Mouse (Mus musculus) lung, embryonic 16.5 days (tissue): ENCODE results near the gene Fam174b. TPM values are rescaled to one million over a fixed set of nuclear protein-coding genes. Genes with fewer than 3 reads are reported as not detected.

Experiments used
- ATAC-seq: fragments of 200-750 bp; cut with Nextera tagmentation; 2 replicates; pipeline ENCODE4 v1.8.0; 2017; ENCODE audit warnings: low read depth, mild to moderate bottlenecking, moderate library complexity
- H3K27ac ChIP-seq: fragments of 300-500 bp; sonication (generic); 2 replicates; pipeline ENCODE4 v1.5.1; 2014; ENCODE audit warnings: mild to moderate bottlenecking, control low read depth, low read length
- H3K27me3 ChIP-seq: fragments of 300-500 bp; sonication (generic); 2 replicates; pipeline ENCODE4 v1.6.1; 2014; ENCODE audit warnings: low read depth, low read length, mixed read lengths; ENCODE audit not compliant: control insufficient read depth, insufficient read depth
- H3K36me3 ChIP-seq: fragments of 300-500 bp; sonication (generic); 2 replicates; pipeline ENCODE4 v1.6.1; 2014; ENCODE audit warnings: low read length; ENCODE audit not compliant: control insufficient read depth, insufficient read depth
- H3K4me1 ChIP-seq: fragments of 300-500 bp; sonication (generic); replicated peaks from 2 replicates; pipeline ENCODE4 v1.6.1; 2014; ENCODE audit warnings: low read length, mixed read lengths; ENCODE audit not compliant: control insufficient read depth, insufficient read depth
- H3K4me2 ChIP-seq: fragments of 300-500 bp; sonication (generic); 2 replicates; pipeline ENCODE4 v1.6.1; 2014; ENCODE audit warnings: low read depth, low read length, control low read depth
- H3K4me3 ChIP-seq: fragments of 300-500 bp; sonication (generic); 2 replicates; pipeline ENCODE4 v1.5.1; 2014; ENCODE audit warnings: mild to moderate bottlenecking, low read length, control low read depth
- H3K9ac ChIP-seq: fragments of 300-500 bp; sonication (generic); 2 replicates; pipeline ENCODE4 v1.6.1; 2014; ENCODE audit warnings: low read length, control low read depth
- H3K9me3 ChIP-seq: fragments of 300-500 bp; sonication (generic); 2 replicates; pipeline ENCODE4 v1.6.1; 2016; ENCODE audit warnings: low read length; ENCODE audit not compliant: control insufficient read depth
- WGBS: fragments of 180-500 bp; shearing (Covaris S2); extraction: QIAGEN DNeasy Blood & Tissue Kit; methylation state at CpG from one replicate; pipeline ENCODE4 v1.1.7; 2014; 5-methylcytosine and 5-hydroxymethylcytosine counted together
- polyA plus RNA-seq: library from polyadenylated mRNA; unstranded; fragments of >200 nt; fragmentation: Nextera tagmentation; extraction: Ambion mirVana; gene quantifications from 2 replicates; pipeline ENCODE4 v1.2.1, GENCODE M21; 2015

Fam174b gene
- polyA plus RNA-seq, 1 experiment from 2014 or later: 65.6 TPM

DNA sequence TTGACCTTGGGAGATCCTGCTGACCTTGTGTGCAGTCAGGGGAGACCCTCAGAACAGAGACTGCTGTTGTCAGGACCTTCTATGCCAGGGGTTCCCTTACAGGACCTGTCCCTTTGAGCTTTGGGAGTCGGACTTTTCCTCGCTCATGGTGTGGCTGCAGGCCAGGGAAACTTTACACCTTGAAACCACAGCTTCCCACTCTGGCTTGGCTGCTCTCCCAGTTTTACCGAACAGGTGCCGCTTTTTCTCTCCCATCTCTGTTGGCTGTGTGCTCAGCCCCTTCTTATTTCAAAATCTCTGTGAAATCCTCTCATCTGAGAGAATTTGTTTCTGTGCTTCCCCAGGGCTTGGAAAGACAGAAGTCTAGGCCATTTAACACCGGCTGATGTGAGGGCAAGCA, 5.8 kb downstream of the Fam174b start:
- Histone ChIP-seq H3K9ac (no peak overlapping the region), H3K9me3 (no peaks in the 10 kb centered on the region), H3K36me3 (no peaks in the 10 kb centered on the region), H3K27me3 (peaks cover 3% of the 10 kb centered on the region; the same call in 1 of the 2 replicates), H3K4me3 (no peak overlapping the region), H3K4me1 (peaks cover 15% of the 10 kb centered on the region), H3K4me2 (peak overlapping the region; percentile 19; the same call in 1 of the 2 replicates), H3K27ac (peak overlapping the region; percentile 89)
- ATAC-seq: peak; percentile 19; the same call in 1 of the 2 replicates
- 37% methylated on average over 5 of the region's 5 CpGs for WGBS

DNA sequence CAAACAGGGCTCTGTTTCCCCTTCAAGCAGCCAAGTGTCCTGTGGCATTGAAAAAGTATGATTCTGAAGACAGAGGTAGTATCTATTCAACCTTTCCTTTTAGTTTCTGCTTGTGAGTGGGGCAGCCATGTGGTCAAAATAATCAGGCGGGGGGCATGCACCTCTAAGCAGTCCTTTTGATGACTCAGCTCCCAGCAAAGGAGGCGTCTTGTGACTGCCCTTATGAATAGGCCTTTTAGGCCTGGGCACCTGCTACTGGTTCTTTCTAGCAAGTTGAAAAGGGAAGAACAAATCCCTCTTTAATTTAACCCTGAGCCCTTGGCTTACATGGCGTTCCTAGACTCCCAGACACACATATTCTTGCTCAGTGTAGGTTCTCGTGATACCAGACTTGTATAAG, 6.7 kb downstream of the Fam174b start:
- no peak overlapping the region for H3K4me3 ChIP-seq
- H3K4me1 ChIP-seq: peaks cover 9% of the 10 kb centered on the region
- WGBS: 58% methylated on average over 4 of the region's 4 CpGs
- H3K27me3 ChIP-seq: peaks cover 2% of the 10 kb centered on the region; the same call in 1 of the 2 replicates
- no peak overlapping the region for H3K9ac ChIP-seq
- no peaks in the 10 kb centered on the region for H3K9me3 ChIP-seq
- no peaks in the 10 kb centered on the region for H3K36me3 ChIP-seq
- H3K27ac ChIP-seq: peak overlapping the region; percentile 89
- H3K4me2 ChIP-seq: no peak overlapping the region
- ATAC-seq: no peak

DNA sequence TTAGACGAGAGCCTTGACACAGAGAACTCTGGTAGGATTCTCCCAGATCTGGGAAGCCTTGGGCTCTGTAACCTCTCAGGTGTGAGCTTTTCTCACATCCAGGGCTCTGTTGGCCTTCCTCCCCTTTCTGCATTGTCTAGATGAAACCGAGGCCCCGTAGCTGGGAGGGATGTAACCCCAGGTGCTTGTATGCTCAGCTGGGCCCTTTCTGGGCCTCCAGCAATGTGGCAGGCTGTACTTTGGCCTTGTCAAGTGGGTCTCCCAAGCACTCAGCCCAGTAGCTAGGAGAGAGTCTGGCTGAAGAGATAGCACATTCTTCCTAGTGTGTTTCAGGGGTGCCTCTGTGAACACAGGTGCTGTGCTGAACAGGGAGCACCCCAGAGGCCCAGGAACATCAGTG, 7.4 kb downstream of the Fam174b start:
- no peaks in the 10 kb centered on the region for H3K9me3 ChIP-seq
- 0 out of 2 replicates have a peak overlapping the region, but pooled peaks have one; percentile 35 for H3K9ac ChIP-seq
- 50% methylated on average over 3 of the region's 3 CpGs for whole genome bisulfite sequencing
- H3K4me1 ChIP-seq: peaks cover 7% of the 10 kb centered on the region
- no peak overlapping the region for H3K4me3 ChIP-seq
- no peak overlapping the region; the same call in 1 of the 2 replicates for H3K4me2 ChIP-seq
- ATAC-seq: peak; percentile 74
- H3K36me3 ChIP-seq: no peaks in the 10 kb centered on the region
- no peaks in the 10 kb centered on the region for H3K27me3 ChIP-seq
- peak overlapping the region; percentile 89 for H3K27ac ChIP-seq

DNA sequence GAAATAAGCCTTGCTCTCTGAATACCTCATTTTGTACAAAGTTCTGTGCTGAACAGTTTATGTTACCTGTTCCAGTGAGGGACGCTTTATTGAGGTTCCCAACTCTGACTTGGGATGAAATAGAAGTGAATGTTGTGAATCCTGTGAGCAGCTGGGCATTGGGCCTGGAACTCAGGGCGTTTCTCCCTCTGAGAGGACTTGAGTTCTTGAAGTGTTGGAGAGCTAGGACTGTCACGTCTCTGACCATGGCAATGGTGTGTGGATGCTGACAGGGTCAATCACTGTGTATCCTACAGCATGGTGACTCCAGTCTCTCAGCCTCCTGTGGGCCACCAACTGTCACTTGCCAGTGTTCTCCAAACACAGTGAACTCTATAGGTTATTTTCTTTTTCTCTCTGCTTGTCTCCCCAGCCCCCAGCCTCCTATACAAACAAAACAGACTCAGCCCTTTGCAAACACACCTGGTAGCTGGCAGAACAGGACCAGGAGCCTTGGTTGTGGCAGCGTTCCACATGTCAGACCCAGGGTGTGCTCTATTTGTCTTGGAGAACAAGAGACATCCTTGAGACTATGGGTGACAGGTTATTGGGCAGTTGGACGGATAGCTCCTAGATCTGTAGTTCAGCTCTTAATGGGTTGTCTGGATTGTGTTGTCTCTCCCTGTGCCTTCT, 8.5 kb downstream of the Fam174b start:
- peak; percentile 75 for ATAC-seq
- 57% methylated on average over 5 of the region's 5 CpGs for WGBS
- peak overlapping the region; percentile 89 for H3K27ac ChIP-seq

DNA sequence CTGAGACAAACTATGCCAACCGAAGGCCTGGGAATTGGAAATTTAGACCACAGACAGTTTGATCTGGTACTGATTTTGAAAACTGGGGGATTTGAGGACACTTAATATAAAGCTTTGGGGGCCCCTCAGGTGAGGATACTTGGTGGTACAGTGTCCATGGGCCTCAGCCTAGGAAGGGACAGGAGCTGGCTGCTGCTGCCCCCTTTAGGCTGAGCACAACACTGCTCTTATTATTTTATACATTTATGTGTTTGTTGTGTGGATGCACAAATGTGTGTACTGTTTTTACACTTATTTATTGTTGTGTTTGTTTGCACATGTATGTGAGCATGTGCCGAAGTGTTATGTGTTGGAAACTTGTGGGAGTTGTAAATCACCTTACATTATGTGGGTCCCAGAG, 9.2 kb downstream of the Fam174b start:
- Histone ChIP-seq H3K4me1 (peaks cover 7% of the 10 kb centered on the region), H3K4me2 (no peak overlapping the region), H3K36me3 (no peaks in the 10 kb centered on the region), H3K9ac (no peak overlapping the region), H3K27me3 (no peaks in the 10 kb centered on the region), H3K27ac (peak overlapping the region; percentile 89), H3K9me3 (no peaks in the 10 kb centered on the region), H3K4me3 (no peak overlapping the region)
- ATAC-seq: no peak
- 86% methylated on average over 2 of the region's 2 CpGs for WGBS

More for the DNA sequence above, 8.5 kb downstream of the Fam174b start:
- H3K9ac ChIP-seq: no peak overlapping the region
- H3K4me3 ChIP-seq: no peak overlapping the region
- peaks cover 7% of the 10 kb centered on the region for H3K4me1 ChIP-seq
- no peaks in the 10 kb centered on the region for H3K9me3 ChIP-seq
- no peak overlapping the region; the same call in 1 of the 2 replicates for H3K4me2 ChIP-seq
- H3K36me3 ChIP-seq: no peaks in the 10 kb centered on the region
- H3K27me3 ChIP-seq: no peaks in the 10 kb centered on the region

DNA sequence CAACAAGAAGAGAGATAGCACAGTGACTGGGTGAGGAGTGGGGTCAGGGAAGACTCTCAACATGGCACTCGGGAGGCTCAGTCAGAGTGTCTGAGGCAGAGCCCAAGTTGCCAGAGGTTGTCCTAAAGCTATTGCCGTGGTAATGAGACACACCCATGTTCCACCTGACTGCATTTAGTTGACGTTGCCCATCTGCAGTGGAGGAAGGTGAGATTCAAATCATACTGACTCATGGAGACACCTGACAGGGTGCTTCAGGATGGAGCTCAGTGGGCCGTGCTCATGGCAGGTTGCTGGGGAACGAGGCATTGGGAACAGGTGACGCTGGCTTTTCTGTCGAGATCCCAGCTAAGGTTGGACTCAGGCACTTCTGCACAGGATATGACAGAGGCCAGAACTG, 9.9 kb downstream of the Fam174b start:
- ATAC-seq: no peak

DNA sequence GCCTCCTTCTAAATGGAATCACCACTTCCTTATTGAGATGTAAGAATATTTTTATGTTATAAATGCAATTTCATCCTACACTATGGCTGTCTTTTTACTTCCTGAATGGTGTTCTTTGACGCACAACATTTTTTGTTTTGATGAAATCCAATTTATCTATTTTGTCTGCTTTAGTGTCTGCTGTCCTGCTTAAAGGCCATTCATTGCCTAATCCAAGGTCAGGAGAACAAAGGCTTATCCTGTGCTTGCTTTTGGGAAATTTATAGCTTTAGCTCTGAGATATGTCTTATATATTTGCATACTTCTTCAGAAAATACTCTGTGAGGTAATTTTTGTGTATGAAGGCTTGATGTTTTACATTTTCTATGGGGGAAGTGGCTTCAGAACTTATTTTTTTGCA, 13.5 kb downstream of the Fam174b start:
- Histone ChIP-seq H3K36me3 (no peaks in the 10 kb centered on the region), H3K4me3 (no peak overlapping the region), H3K27ac (no peak overlapping the region), H3K4me1 (peaks cover 9% of the 10 kb centered on the region; the same call in 1 of the 2 replicates), H3K4me2 (no peak overlapping the region), H3K9me3 (no peaks in the 10 kb centered on the region), H3K27me3 (no peaks in the 10 kb centered on the region), H3K9ac (no peak overlapping the region)
- 65% methylated on average over 1 of the region's 1 CpGs for WGBS
- no peak for ATAC-seq

More for the DNA sequence above, 9.9 kb downstream of the Fam174b start:
- H3K4me2 ChIP-seq: no peak overlapping the region
- no peaks in the 10 kb centered on the region for H3K27me3 ChIP-seq
- no peaks in the 10 kb centered on the region for H3K36me3 ChIP-seq
- H3K27ac ChIP-seq: no peak overlapping the region; the same call in 1 of the 2 replicates
- no peaks in the 10 kb centered on the region for H3K9me3 ChIP-seq
- peaks cover 11% of the 10 kb centered on the region for H3K4me1 ChIP-seq
- no peak overlapping the region for H3K4me3 ChIP-seq
- no peak overlapping the region for H3K9ac ChIP-seq
- WGBS: 70% methylated on average over 7 of the region's 7 CpGs

DNA sequence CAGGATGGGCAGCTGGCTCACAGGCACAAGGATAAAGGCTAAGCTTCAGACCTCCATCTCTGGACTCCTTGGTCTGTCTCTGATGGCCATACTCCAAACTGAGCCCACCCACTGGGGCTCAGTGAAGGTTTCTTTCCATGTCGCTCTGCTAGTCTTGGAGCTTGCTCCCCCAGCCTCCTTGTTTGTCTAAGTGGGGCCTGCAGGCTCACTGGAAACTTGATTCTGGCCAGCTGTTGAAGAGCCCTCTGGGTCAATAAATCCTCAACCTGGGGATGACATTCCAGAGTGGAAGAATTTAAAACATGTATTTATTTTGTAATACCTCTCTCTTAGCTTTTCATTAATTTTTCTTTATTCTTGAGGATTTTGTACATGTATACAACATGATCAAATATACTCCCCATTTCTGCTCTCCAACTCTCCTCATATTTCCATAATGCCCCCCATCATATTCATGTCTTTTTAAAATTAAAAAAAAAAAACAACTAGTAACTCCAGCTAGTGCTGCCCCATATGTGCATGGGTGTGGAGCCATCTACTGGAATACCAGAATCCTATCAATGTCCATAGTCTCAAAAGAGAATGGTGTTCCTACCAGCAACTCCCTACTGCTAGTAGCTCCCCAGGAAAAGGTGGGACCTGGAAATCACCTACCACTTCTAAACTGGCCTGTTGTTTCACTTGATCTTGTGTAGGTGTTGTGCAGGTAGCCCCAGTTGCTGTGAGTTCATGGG, 15.4 kb downstream of the Fam174b start:
- peak overlapping the region; percentile 51 for H3K27ac ChIP-seq

DNA sequence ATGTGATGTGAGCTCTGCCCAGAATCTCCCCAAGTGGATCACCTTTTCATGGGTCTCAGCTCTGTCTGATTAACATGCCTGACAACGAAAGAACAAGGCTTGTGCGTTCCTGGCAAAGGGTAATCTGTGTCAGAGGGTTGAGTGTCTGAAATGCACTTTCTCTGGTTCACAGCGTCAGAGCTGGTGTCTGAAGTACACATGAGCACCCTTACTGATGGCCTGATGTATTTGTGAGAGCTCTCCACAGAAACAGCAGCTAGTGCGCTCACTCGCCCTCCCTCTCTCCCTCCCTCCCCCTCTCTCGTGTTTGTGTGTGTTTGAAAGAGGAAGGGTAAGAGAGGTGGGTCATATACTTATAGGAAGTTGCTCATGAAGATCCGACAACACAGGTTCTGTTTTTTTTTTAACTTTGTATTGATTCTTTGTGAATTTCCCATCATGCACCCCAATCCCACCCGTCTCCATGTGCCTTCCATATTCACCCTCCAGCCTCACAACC, 21.6 kb downstream of the Fam174b start:
- peak; percentile 56; the same call in 1 of the 2 replicates for ATAC-seq
- H3K4me3 ChIP-seq: no peak overlapping the region
- H3K9ac ChIP-seq: no peak overlapping the region
- H3K9me3 ChIP-seq: no peaks in the 10 kb centered on the region
- H3K27me3 ChIP-seq: no peaks in the 10 kb centered on the region
- H3K27ac ChIP-seq: no peak overlapping the region
- H3K36me3 ChIP-seq: no peaks in the 10 kb centered on the region
- H3K4me1 ChIP-seq: 0 out of 2 replicates have a peak, but pooled peaks cover 6% of the 10 kb centered on the region
- 51% methylated on average over 8 of the region's 8 CpGs for WGBS
- H3K4me2 ChIP-seq: no peak overlapping the region

More for the DNA sequence above, 15.4 kb downstream of the Fam174b start:
- no peaks in the 10 kb centered on the region for H3K9me3 ChIP-seq
- WGBS: 30% methylated on average over 1 of the region's 1 CpGs
- no peak overlapping the region for H3K4me3 ChIP-seq
- peak; percentile 61; the same call in 1 of the 2 replicates for ATAC-seq
- no peak overlapping the region for H3K9ac ChIP-seq
- no peak overlapping the region for H3K4me2 ChIP-seq
- no peaks in the 10 kb centered on the region for H3K27me3 ChIP-seq
- H3K36me3 ChIP-seq: no peaks in the 10 kb centered on the region
- peaks cover 9% of the 10 kb centered on the region; the same call in 1 of the 2 replicates for H3K4me1 ChIP-seq
